Mouse (Mus musculus) ES-E14 (cell line): ENCODE results near the gene 4930524J08Rik. TPM values are rescaled to one million over a fixed set of nuclear protein-coding genes. Genes with fewer than 3 reads are reported as not detected.

Experiments used
- DNase-seq: peaks from one replicate; pipeline ENCODE4 v3.0.0-alpha.2; 2013; ENCODE audit warnings: low read depth, low spot score
- H3K27ac ChIP-seq: 2 replicates; pipeline ENCODE4 v1.5.1; 2012; ENCODE audit warnings: low read depth, mild to moderate bottlenecking, low read length, moderate library complexity, mixed read lengths; ENCODE audit not compliant: poor library complexity, insufficient read depth, severe bottlenecking
- H3K36me3 ChIP-seq: 2 replicates; pipeline ENCODE4 v1.6.1; 2012; ENCODE audit warnings: mild to moderate bottlenecking, low read length, moderate library complexity, mixed read lengths; ENCODE audit not compliant: control insufficient read depth, poor library complexity, insufficient read depth, severe bottlenecking
- H3K4me1 ChIP-seq, 2 experiments: fragments of 150-350 bp in 1 of 2; sonication (generic) in 1 of 2; 2 replicates each; pipeline ENCODE4 v1.6.1; 2012; ENCODE audit warnings: low read length in 2 of 2, mild to moderate bottlenecking in 1 of 2, mixed read lengths in 1 of 2; ENCODE audit not compliant: control insufficient read depth in 2 of 2, insufficient read depth in 2 of 2, poor library complexity in 1 of 2
- H3K4me3 ChIP-seq, 2 experiments: fragments of 150-350 bp in 1 of 2; sonication (generic) in 1 of 2; 2 replicates each; pipeline ENCODE4 v1.5.1; 2012; ENCODE audit warnings: low read length in 2 of 2, low read depth in 1 of 2, mild to moderate bottlenecking in 1 of 2, mixed read lengths in 1 of 2; ENCODE audit not compliant: insufficient read depth in 1 of 2, poor library complexity in 1 of 2, severe bottlenecking in 1 of 2
- H3K9ac ChIP-seq: 2 replicates; pipeline ENCODE4 v1.6.1; 2012; ENCODE audit warnings: low read depth, mild to moderate bottlenecking, low read length, mixed read lengths; ENCODE audit not compliant: poor library complexity, insufficient read depth, severe bottlenecking
- H3K9me3 ChIP-seq: fragments of 150-350 bp; sonication (generic); 2 replicates; pipeline ENCODE4 v1.6.1; 2012; ENCODE audit warnings: low read depth, mild to moderate bottlenecking, low read length; ENCODE audit not compliant: control insufficient read depth, insufficient read depth
- CHD2 ChIP-seq: IDR thresholded peaks from 2 replicates; pipeline ENCODE4 v1.6.1; 2014; ENCODE audit warnings: mild to moderate bottlenecking, low read depth, low read length, inconsistent platforms
- HCFC1 ChIP-seq: IDR thresholded peaks from 2 replicates; pipeline ENCODE4 v1.6.1; 2012; ENCODE audit warnings: low read length, inconsistent platforms, borderline replicate concordance; ENCODE audit not compliant: insufficient read depth
- MAFK ChIP-seq: IDR thresholded peaks from 2 replicates; pipeline ENCODE4 v1.6.1; 2014; ENCODE audit warnings: mild to moderate bottlenecking, low read depth, low read length, inconsistent platforms; ENCODE audit not compliant: insufficient read depth
- ZC3H11A ChIP-seq: IDR thresholded peaks from 2 replicates; pipeline ENCODE4 v1.6.1; 2012; ENCODE audit warnings: low read depth, mild to moderate bottlenecking, inconsistent platforms, low read length, borderline replicate concordance
- ZNF384 ChIP-seq: IDR thresholded peaks from 2 replicates; pipeline ENCODE4 v1.6.1; 2012; ENCODE audit warnings: low read depth, low read length, inconsistent platforms
- in situ Hi-C, 2 experiments: fragments of 600-800 bp; cut with MboI; formaldehyde crosslinking; loops; one replicate each; pipeline ENCODE4 v1.15.1; 2025; ENCODE audit warnings: low sequenced_read_pairs in 2 of 2, inconsistent platforms in 1 of 2; ENCODE audit not compliant: unreplicated experiment in 2 of 2
- total RNA-seq: library from RNA; depleted of rRNA; stranded (reverse); fragments of 300-350 nt; gene quantifications from 2 replicates; pipeline ENCODE4 v1.2.3, GENCODE M21; 2012

Gene 4930524J08Rik
- total RNA-seq, 1 experiment = 3.3 TPM

DNA sequence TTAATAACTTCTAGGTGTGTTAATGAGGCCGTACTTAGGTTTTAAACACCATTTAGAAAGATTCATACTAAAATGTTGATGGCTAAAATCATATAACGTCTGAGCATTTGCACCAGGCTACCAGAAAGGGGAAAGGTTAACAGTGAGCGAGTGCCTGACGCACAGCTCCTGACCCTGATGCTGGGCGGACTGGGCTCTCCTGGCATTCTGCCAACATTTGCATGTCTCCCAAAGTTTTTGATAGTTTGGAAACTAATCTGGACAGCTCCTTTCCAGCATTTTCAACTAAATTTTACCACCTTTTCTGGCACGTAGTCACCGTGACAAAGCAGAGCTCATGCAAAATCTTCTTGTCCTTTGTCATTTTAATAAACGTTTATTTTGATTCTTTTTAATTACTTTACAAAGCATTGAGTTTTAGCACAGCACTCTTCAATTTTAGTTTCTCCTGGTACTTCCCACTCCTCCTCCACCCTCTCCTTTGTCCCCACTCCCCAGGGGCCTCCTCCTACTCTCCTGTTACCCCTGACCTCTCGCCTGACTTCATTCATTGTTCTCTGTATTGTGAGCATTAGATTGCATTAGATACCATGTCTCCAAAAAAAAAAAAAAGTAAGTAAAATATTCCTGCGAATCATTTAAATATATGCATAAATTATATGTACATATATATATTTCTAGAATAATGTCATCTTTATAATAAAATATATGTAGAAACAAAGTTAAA lies 36.9 kb upstream of the 4930524J08Rik start:
- peaks cover 0 to 10% of the 10 kb centered on the region in 2 experiments; a peak in 2 of 4 replicates for H3K4me1 ChIP-seq
- H3K27ac ChIP-seq = no peak overlapping the region; the same call in 1 of the 2 replicates
- no peak overlapping the region for H3K9ac ChIP-seq
- H3K36me3 ChIP-seq = no peaks in the 10 kb centered on the region
- H3K4me3 ChIP-seq = no peak overlapping the region
- no peak for DNase-seq
- TF ChIP-seq MAFK (no peak), ZNF384 (peak; percentile 69)
- in situ Hi-C loops = no loop called here
- H3K9me3 ChIP-seq = no peaks in the 10 kb centered on the region

DNA sequence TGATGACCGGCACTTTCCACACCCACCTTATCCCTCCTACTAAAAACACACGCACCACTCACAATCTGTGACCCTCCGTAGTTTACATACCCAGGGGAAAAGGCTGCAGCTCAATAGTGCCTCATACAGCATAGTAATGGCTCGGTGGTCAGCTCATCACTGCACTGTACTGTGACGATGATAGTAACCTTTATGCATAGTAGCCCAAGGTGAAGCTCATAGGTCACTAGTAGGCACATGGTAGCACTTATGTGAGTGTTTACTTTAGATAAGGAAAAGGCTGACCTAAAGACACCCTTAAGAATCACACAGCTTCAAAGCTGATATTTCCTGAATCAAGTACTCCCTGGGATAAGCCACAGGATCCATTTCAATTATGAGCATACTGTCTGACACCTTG lies 26.3 kb upstream of the 4930524J08Rik start:
- peaks cover 3% of the 10 kb centered on the region for H3K36me3 ChIP-seq
- no peak for DNase-seq
- in situ Hi-C loops = no loop called here

DNA sequence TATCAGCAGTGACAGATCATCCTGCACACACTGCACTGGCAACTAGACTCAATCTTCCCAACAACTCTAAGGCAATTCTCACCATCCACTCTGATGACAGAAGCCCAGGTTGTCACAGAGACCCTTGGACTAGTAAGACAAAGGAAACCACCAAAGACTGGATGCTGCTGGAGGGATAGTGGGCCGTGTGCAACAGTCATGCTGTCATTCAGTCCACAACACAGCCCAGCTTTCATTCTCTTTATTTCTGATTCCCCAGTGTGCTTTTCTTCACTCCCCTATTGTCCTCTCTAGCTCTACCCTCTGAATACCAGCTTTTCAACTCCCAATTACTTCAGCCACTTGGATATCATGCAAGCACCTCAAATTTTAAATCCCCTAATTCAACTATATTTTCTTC lies 25.0 kb upstream of the 4930524J08Rik start:
- TF ChIP-seq ZNF384 = no peak
- no peak for TF ChIP-seq CHD2
- TF ChIP-seq MAFK = no peak
- TF ChIP-seq ZC3H11A = no peak
- TF ChIP-seq HCFC1 = no peak
- no peak overlapping the region for H3K27ac ChIP-seq
- peaks cover 3% of the 10 kb centered on the region for H3K36me3 ChIP-seq
- no peak overlapping the region for H3K4me3 ChIP-seq
- in situ Hi-C loops = no loop called here
- H3K9me3 ChIP-seq = no peaks in the 10 kb centered on the region
- no peak overlapping the region for H3K9ac ChIP-seq
- no peaks in the 10 kb centered on the region for H3K4me1 ChIP-seq
- no peak for DNase-seq

More for the DNA sequence above, 26.3 kb upstream of the 4930524J08Rik start:
- no peak for TF ChIP-seq MAFK
- no peak overlapping the region for H3K9ac ChIP-seq
- no peaks in the 10 kb centered on the region for H3K4me1 ChIP-seq
- H3K27ac ChIP-seq = no peak overlapping the region
- H3K9me3 ChIP-seq = no peaks in the 10 kb centered on the region
- H3K4me3 ChIP-seq = no peak overlapping the region

- Histone ChIP-seq H3K4me3 (no peak overlapping the region), H3K36me3 (peaks cover 11% of the 10 kb centered on the region), H3K27ac (no peak overlapping the region), H3K4me1 (peaks cover 0 to 1% of the 10 kb centered on the region in 2 experiments; a peak in 1 of 4 replicates), H3K9me3 (no peaks in the 10 kb centered on the region), H3K9ac (no peak overlapping the region)
- TF ChIP-seq ZC3H11A (no peak), ZNF384 (no peak), HCFC1 (no peak), CHD2 (no peak), MAFK (no peak)
- no peak for DNase-seq
- in situ Hi-C loops = no loop called here
These were observed 20.2 kb upstream of the 4930524J08Rik start for GRCm38 (mm10) chr5:99958666-99959065.
